Mouse (Mus musculus): Measurements from ENCODE around the gene Cdiptos.

- no peak for TF ChIP-seq CTCF (IDR thresholded peaks at IDR 0.05; ENCODE audit: low read depth, low read length)
- TF ChIP-seq EP300 (IDR thresholded peaks at IDR 0.05; ENCODE audit: insufficient read depth, low read depth, low read length): no peak
Observed at GRCm38 (mm10) chr7:126967361-126967760, 8.5 kb downstream of the Cdiptos start.
